Mouse (Mus musculus) megakaryocyte progenitor cell, adult 5-6 weeks (primary cell): ENCODE results near the gene Bhlha9. TPM values are rescaled to one million over a fixed set of nuclear protein-coding genes. Genes with fewer than 3 reads are reported as not detected.

Source experiments
- ATAC-seq: replicated peaks from 2 replicates; pipeline ENCODE4 v1.8.0; 2016; ENCODE audit warnings: mild to moderate bottlenecking, moderate TSS enrichment, inconsistent platforms; ENCODE audit not compliant: poor library complexity
- total RNA-seq, 2 experiments: library from RNA; stranded (forward) in 1 of 2; stranded (reverse) in 1 of 2; fragments of 157-497, 149-512 nt in 1 of 2; fragments of 200-1000 nt in 1 of 2; gene quantifications; 2 replicates each; pipeline versions ENCODE4 v1.2.3 to v1.2.4; 2015 to 2017

The Bhlha9 gene
- total RNA-seq (2015) = not detected in 2 replicates
- not detected in 2 replicates for total RNA-seq (2017)

DNA sequence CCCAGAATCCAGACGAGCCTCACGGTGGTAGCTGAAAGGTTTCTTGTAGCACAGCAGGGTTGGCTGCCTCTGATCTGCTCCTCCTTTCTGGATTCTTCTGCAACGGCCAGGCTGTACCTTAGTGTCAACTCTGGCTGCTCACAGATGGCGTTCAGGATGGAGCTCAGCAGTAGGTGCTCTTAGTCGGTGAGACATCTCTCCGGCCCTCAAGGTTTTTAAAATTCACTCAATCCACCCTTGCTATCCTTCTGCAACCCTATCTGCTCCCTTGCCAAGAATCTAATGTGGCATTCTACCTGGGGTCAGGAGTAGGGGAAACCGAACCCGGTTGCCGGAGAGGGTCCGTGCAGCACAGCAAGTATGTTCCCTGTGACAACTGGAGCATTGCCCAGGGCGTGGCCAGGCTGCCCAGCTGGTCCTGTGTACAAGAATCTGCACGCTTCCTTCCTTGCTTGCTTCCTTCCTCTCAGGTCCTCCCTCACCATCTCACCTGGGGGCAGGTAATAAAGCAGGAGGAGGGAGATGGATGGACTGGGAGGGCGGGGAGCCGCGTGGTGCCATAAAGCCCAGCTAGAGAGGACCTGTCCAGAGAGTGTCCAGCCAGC, at the start of gene Bhlha9:
TSS of gene Bhlha9 (plus strand) at position 600 of the 605 bp plus-strand sequence.
- ATAC-seq = no peak

DNA sequence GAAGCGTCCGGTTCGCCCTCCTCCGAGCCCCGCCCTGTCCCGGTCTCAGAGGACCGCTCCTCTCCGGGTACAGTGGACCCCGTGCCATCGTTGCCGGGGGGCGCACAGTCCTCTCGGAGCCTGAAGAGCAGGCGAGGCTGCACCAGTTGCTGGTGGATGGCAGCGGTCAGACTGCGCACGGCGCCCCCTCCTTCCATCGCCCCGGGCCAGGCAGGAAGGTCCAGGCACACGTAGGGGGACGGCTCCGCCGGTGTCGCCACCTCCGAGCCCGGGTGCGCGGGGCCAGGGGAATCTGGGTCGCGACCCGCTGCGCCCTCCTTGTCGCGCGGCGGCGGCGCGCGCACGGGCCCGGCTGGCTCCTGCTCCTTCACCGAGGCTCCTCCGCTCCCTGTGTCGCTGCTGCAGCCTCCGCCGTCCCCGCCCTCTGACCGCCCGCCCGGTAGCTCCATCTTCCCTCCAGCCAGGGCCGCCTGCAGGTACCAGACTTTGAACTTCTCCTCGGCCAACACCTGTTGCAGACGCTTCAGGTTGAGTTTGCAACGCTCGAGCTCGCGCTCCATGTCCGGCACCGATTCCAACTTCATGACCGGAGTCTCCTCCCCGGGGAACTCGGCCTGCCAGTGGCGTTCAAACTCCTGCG, 49.6 kb upstream of the Bhlha9 start:
- no peak for ATAC-seq

DNA sequence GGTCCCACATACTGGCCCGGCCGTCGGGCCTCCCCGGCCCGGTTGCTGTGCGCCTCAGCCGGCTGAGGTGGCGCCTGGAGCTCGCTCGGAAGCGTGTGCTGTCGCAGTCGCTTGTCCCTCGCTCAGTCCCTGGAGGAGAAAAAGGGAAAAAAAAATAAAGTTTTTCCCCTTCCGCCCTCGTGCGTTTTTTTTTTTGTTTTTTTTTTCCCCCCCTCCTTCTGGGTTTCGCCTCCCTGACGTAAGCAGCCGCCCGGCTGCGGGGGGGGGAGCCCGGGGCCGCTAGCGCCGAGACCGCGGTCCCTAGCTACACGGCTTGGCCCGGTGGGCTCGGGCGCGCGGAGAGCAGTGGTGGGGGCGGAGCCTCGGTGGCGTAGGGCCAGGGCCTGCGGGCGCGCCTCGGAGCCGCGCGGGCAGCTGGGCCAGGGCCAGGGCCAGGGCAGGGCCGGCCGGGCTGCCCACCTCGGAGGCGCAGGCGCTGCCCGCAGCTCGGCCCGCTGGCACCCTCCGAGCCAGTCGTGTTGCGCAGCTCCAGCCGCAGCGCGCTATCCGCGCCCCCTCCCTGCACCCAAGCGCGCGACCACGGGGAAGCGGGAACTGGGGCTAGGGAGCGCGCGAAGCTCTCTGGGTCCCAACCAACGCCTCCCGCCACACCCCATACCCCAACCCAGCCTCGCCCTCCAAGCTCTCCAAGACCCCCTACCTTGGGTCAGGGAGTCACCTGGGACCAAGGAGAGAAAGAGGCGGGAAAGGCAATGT, 48.9 kb upstream of the Bhlha9 start:
- peak; percentile 58 for ATAC-seq

GRCm38 (mm10) chr11:76624071-76624470, 48.2 kb upstream of the Bhlha9 start:
- no peak for ATAC-seq

- ATAC-seq = no peak
Measured at GRCm38 (mm10) chr11:76624881-76625280, 47.4 kb upstream of the Bhlha9 start.

- ATAC-seq = peak; percentile 97
Measured at GRCm38 (mm10) chr11:76628613-76629012, 43.7 kb upstream of the Bhlha9 start.

- peak; percentile 34 for ATAC-seq
Measured at GRCm38 (mm10) chr11:76630023-76630422, 42.2 kb upstream of the Bhlha9 start.

GRCm38 (mm10) chr11:76630487-76630886, 41.8 kb upstream of the Bhlha9 start:
- ATAC-seq = no peak

GRCm38 (mm10) chr11:76639269-76639985, 32.8 kb upstream of the Bhlha9 start:
- no peak for ATAC-seq

- no peak for ATAC-seq
Measured at GRCm38 (mm10) chr11:76640231-76640630, 32.0 kb upstream of the Bhlha9 start.

- ATAC-seq = no peak
Measured at GRCm38 (mm10) chr11:76644257-76644656, 28.0 kb upstream of the Bhlha9 start.

DNA sequence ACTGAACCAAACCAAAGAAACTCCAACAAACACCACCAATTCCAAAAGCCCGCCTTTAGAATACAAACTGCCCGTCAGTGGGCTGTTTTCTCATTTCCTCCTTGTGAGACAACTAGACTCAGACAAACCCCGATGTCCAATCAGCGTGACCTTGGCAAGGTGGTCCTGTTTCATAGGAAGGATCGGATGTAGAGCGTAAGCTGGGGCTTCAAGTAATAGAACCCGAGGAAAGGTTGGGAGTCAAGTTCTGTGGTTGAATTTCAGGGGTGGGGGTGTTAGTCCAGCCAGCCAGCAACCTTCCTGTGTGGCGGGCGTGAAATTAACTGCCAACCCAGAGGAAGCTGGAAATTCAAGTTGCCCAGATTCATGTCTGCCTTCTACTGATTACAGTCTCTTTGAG, 27.2 kb upstream of the Bhlha9 start:
- ATAC-seq = peak; percentile 40; the same call in 1 of the 2 replicates

- peak; percentile 89 for ATAC-seq
Measured at GRCm38 (mm10) chr11:76645955-76646354, 26.3 kb upstream of the Bhlha9 start.

GRCm38 (mm10) chr11:76647062-76647461, 25.2 kb upstream of the Bhlha9 start:
- ATAC-seq = no peak

DNA sequence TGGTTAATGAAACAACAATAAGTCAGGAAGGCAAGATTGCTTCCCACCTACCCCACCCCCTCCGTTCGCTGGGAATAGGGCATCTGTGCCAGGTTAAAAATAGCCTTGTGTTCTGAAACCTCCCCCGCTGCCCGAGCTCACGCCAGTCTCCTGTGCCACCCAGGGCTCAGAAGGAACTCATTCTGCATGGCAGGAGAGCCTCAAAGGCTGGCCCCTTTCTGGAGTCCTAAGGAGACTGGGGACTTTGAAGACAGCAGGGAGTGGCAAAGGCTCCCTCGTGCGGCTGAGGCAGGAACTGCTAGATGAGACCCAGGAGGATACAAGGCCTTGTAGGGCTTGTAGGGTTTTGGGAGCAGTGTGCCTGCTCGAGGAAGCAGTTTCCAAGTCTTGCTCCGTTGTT, 24.8 kb upstream of the Bhlha9 start:
- peak; percentile 83 for ATAC-seq

- no peak for ATAC-seq
Measured at GRCm38 (mm10) chr11:76650862-76651560, 21.3 kb upstream of the Bhlha9 start.

- no peak for ATAC-seq
Measured at GRCm38 (mm10) chr11:76652838-76653334, 19.4 kb upstream of the Bhlha9 start.

GRCm38 (mm10) chr11:76655106-76655505, 17.2 kb upstream of the Bhlha9 start:
- peak; percentile 42; the same call in 1 of the 2 replicates for ATAC-seq

- no peak for ATAC-seq
Measured at GRCm38 (mm10) chr11:76657450-76657970, 14.8 kb upstream of the Bhlha9 start.
